Mouse (Mus musculus) NIH3T3 (cell line): ENCODE measurements around the gene Zfp280d.

Source experiments
- DNase-seq: peaks from one replicate; pipeline ENCODE4 v3.0.0-alpha.2; 2012; ENCODE audit warnings: low read depth

The Zfp280d gene

GRCm38 (mm10) chr9:72274677-72275076 is at the start of gene Zfp280d:
Zfp280d (plus strand) TSS chr9:72274860.
- DNase-seq = peak; percentile 89

GRCm38 (mm10) chr9:72226536-72226935 is 48.1 kb upstream of the Zfp280d start:
- DNase-seq = no peak

- DNase-seq = peak; percentile 11
Measured at GRCm38 (mm10) chr9:72252656-72253055, 22.0 kb upstream of the Zfp280d start.

- no peak for DNase-seq
Measured at GRCm38 (mm10) chr9:72255227-72255626, 19.4 kb upstream of the Zfp280d start.

GRCm38 (mm10) chr9:72256646-72257045 is 18.0 kb upstream of the Zfp280d start:
- DNase-seq = peak; percentile 65

GRCm38 (mm10) chr9:72260337-72260736 is 14.3 kb upstream of the Zfp280d start:
- peak; percentile 32 for DNase-seq

- no peak for DNase-seq
Measured at GRCm38 (mm10) chr9:72264859-72265258, 9.8 kb upstream of the Zfp280d start.

GRCm38 (mm10) chr9:72270146-72270545 is 4.5 kb upstream of the Zfp280d start:
- DNase-seq = peak; percentile 70

GRCm38 (mm10) chr9:72273646-72274410 is 832 bp upstream of the Zfp280d start:
- peak; percentile 8 for DNase-seq

- DNase-seq = peak; percentile 63
Measured at GRCm38 (mm10) chr9:72275101-72275978, 680 bp downstream of the Zfp280d start.

- DNase-seq = no peak
Measured at GRCm38 (mm10) chr9:72275979-72276500, 1.4 kb downstream of the Zfp280d start.

GRCm38 (mm10) chr9:72276941-72277340 is 2.3 kb downstream of the Zfp280d start:
- DNase-seq = no peak

- DNase-seq = no peak
Measured at GRCm38 (mm10) chr9:72279943-72280342, 5.3 kb downstream of the Zfp280d start.

GRCm38 (mm10) chr9:72287696-72288095 is 13.0 kb downstream of the Zfp280d start:
- DNase-seq = no peak

- DNase-seq = no peak
Measured at GRCm38 (mm10) chr9:72288210-72288609, 13.6 kb downstream of the Zfp280d start.

GRCm38 (mm10) chr9:72289094-72289493 is 14.4 kb downstream of the Zfp280d start:
- DNase-seq = no peak

GRCm38 (mm10) chr9:72294076-72294475 is 19.4 kb downstream of the Zfp280d start:
- no peak for DNase-seq

GRCm38 (mm10) chr9:72309765-72310164 is 35.1 kb downstream of the Zfp280d start:
- DNase-seq = peak; percentile 53

GRCm38 (mm10) chr9:72333221-72333620 is 58.6 kb downstream of the Zfp280d start:
- peak; percentile 28 for DNase-seq

- DNase-seq = no peak
Measured at GRCm38 (mm10) chr9:72336069-72336468, 61.4 kb downstream of the Zfp280d start.

GRCm38 (mm10) chr9:72339119-72339518 is 64.5 kb downstream of the Zfp280d start:
- no peak for DNase-seq

- DNase-seq = no peak
Measured at GRCm38 (mm10) chr9:72343844-72344243, 69.2 kb downstream of the Zfp280d start.

- no peak for DNase-seq
Measured at GRCm38 (mm10) chr9:72372359-72372758, 97.7 kb downstream of the Zfp280d start.
